Mouse (Mus musculus) adipocyte (in vitro differentiated cells): ENCODE results near the gene Xylb.
"Not testable (repeated sequence)": the region's sequence is repeated elsewhere in the genome, so short reads cannot be mapped to it uniquely, and the experiment has no call there.

ENCODE experiments used
- DNase-seq: peaks from one replicate; pipeline ENCODE4 v3.0.0-alpha.2; 2016; ENCODE audit warnings: low spot score

Xylb gene

DNA sequence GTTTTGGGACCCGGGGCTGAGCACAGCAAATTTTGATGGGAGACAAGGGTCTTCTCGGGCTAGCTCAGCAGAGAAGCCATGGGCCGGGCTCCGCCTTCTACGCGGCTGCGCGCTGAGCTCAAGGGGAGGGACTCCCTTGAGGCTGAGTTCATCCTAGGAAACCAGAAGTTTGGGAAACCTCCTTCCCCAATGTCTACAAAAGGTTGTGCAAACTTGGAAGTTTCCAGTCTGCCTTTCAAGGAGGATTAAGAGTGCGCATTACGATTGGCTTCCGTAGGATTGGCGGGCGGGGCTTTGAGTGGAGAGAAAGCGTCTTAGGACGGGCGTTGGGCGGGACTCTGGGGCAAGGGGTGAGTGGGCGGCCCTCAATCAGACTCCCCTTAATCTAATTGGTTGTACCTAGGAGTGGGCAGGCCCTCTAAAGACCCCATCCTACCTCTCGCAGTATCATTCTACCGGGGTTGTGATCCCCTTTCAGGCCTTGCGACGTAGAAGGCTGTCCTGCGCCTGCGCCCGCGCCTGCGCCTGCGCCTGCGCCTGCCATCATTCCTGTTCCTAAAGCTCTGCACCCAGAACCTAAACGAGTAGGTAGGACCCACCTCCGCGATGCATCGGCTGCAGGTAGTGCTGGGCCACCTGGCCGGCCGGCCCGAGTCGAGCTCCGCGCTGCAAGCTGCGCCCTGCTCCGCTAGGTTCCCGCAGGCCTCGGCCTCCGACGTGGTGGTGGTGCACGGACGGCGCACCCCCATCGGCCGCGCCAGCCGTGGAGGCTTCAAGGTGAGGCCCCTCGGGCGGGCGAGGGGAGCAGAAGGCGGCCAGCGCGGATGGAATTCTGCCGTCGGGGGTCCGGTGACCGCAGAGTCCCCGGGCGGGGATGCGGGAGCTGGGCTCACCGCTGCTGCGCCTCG, 16.0 kb upstream of the Xylb start, which contains the start of gene Myd88:
Gene Myd88 (minus strand): TSS at position 503 of the 908 bp plus-strand sequence.
- DNase-seq: peak; percentile 99

DNA sequence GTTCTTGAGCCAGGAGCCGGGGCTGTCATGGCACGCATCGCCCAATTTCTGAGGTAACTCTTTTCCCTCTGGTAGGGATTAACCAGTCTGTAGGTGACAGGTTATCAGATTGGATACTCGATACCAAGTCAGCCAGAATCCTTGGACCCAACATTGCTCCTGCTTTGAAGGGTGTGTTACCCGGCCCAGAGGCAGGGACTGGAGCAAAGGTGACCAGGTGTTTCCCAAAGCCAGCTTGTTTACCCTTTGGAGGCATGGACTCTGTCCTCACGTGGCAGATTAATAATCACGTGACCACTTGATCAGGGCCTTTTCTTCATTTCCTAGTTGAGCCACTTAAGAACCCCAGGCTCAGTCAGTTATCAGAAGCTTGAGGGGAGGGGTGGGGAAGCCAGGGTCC, 14.5 kb upstream of the Xylb start:
- no peak for DNase-seq

DNA sequence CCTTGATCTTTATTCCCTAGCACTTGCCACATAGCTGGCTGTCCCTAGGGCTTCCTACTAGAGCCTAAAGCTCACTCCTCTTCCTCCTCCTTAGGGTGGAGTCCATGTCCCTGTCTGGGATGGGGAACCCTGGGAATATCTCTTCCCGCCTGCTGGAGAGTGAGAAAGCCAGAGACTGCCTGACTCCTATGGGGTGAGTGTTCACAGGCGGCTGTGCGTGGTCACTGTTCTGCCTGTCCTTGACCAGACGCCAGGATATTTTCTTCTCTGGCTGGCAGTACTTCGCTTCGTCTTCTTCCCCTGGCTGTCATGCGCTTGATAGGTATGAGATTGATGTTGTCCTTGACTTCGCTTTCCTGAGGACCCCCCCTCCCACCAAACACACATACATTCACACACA, 10.8 kb upstream of the Xylb start:
- no peak for DNase-seq

DNA sequence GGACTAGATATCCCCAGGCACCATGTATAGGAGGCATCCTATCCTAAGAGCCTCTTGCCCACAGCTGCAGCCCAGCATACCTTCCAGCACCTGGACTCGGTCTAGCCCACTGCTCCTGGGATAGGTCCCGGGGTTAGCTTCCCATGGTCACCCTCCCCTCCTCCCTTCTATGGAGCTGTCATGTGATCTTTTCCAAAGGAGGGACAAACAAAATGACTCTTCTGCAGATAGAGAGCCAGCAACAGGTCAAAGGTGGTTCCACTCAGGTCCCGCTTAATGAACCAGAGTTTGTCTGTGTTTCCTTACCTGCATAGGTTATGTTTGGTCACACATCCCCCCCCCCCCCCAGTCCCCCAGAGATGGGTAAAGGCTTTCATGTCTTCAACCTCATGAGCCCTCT, 6.7 kb upstream of the Xylb start:
- no peak for DNase-seq

DNA sequence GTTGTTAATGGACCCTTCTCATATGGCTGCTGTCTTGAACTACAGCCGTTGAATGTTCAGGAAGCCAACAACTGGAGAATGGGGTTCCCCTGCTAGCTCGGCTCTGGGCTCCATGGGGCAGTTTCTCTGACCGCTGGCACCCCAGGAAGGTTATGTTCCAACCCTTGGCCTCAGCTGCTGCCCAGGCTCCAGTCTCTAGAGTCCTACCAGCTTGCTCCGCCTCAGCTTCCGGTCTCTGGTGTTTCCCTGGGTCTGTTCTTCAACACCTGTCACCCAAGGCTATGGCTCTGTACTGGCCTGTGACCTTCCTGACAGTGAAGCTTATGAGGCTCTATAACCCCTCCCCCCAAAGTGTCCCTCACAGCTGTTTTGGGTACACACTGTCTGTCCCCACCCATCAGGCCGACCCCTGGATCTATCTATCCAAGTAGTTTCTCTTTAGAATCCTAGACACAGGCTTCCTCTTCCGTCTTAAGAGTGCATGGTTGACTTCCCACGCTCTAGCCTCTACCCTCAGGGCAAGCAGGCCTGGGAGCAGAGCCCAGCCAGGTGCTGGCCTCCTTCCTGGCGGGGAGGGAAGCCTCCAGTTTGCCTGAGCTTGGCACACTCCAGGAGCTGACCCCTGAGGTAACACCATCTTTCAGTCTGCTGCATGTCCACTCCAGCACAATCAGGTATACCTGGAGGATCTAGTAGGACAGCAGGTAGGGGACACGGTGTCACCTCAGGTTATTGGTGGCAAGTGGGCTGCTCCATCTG, 6.1 kb upstream of the Xylb start:
- no peak for DNase-seq

DNA sequence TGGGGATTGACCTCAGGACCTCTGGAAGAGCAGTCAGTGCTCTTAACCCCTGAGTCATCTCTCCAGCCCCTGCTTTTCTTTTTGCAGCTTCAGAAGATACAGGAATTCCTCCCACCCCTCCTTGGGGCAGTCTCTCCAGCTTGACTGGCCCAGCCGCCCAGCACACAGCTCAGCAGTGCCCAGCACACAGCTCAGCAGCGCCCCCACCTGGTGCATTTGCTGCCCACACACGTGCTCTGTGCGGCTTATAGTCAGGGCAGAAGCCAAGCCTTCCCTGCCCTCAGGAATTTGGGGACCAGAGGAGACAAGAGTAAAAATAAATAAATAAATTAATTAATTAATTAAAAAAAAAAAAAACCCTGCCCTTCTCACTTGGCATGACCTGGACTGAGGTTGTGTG, 5.1 kb upstream of the Xylb start:
- peak; percentile 74 for DNase-seq

DNA sequence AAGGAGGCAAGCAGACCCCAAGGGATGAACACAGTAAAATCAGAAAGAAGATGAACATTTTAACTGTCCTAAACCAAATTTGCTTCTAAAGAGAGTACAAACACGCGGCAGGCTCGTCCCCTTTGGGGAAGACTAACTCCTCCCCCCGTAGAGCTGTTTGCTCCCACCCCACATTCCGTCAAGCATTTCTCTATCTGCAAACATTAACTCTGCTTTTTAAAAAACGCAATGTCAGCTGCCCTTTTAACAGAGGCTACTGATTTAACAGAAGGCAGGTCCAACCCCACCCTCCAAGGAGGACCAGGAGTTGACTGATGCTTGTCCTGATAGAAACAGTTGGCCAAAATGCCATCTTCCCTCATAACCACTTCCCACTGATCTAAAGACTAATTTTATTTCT, 3.3 kb upstream of the Xylb start:
- no peak for DNase-seq

DNA sequence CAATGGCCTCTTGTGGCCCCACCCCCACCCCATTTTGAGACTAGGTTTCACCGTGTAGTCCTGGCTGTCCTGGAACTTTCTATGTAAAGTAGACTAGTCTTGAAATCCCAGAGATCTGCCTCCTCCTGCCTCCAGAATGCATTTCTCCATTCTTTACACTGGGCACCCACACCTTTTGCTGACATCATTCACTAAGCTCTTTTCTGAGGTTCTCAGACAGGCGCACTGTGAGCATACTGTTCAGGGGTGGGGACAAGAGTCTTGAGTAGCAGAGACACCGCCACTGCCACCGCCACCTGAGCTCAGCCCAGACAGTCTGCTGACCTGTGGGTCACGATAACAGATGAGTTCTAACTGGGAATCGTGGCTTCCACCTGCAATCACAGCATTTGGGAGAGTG, 1.2 kb upstream of the Xylb start:
- DNase-seq: no peak

DNA sequence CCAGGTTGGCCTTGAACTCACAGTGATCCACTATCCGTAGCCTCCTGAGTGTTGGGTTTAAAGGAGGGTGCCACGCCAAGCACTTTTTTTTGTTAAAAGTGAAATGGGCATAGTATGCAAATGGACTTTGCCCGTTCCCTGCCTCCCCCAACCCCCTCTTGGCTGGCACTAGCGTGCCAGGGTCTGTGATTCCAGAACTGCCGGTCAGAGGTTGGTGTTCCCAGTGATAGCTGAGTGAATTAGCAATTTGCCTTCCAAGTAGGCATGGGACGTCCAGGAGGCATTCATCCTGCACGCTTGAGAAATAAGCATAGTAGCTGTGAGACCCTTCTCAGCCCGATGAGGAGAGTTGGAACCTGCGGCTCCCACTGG, 863 bp downstream of the Xylb start:
- no peak for DNase-seq

DNA sequence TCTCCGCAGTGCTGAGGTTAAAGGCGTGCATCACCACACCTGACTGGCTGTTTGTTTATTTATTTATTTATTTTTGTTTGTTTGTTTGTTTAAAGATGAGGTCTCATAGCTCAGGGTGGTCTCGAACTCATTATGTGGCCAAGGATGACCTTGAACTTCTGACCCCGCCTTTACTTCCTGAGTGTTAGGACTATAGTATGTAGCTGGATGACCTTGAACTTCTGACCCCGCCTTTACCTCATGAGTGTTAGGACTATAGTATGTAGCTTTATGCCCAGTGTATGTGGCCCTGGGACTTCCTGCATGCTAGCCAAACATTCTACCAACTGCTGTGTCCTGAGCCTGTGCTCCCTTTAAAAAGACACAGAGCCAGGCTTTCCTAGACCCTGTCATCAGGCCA, 4.2 kb downstream of the Xylb start:
- DNase-seq: no peak

DNA sequence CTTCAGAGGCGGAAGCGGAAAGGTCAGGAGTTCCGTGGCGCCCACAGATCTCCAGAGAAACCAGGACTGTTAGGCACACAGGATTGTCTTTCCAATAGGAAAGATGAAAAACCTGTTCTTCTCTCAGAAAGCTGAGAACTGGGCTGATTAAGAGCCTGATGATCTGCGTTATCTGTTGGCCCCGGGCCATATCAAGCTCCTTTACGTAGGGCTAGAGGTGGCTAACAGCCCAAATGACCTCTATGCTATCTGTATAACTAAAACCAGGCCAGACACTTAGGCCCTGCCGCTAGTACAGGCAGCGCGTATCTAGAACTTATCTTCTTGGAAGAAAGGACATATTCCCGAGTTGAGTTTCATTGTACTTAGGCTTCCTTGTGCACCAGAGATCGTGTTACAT, 6.0 kb downstream of the Xylb start:
- no peak for DNase-seq

DNA sequence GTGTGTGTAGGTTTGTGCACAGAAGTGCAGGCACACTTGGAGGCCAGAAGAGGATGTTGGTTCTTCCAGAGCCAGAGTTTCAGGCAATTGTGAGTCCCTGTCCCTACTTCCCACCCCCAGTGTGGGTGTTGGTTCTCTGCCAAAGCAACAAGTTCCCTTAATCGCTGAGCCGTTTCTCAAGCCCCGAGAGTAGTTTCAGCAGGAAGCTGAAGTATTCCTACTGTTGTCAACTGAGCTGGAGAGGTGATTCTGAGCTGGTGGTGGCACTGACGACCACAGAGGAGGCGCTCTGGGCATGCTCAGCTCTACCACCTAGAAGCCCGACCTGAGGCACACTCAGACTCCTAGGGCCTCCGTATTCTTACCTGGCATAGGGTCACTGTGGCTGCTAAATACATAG, 8.1 kb downstream of the Xylb start, which contains the start of gene Slc22a14:
Gene Slc22a14 (minus strand): TSS at position 270 of the 400 bp plus-strand sequence.
- no peak for DNase-seq

DNA sequence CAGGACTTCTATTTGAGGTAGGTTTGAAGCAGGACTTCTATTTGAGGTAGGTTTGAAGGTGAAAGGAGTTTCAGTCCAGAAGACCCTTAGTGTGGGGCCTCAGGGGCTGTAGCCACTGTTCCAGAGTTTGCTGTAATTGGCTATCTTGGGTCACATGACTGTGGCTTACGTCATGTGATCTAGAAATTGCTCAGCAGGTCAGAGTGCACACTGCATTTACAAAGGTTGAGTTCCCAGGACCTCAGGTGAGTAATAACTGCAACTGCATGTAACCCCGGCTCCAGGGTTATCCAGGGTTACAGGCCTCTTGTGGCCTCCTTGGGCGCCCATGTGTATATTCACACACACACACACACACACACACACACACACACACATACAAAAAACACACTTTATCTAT, 11.2 kb downstream of the Xylb start:
- DNase-seq: no peak

DNA sequence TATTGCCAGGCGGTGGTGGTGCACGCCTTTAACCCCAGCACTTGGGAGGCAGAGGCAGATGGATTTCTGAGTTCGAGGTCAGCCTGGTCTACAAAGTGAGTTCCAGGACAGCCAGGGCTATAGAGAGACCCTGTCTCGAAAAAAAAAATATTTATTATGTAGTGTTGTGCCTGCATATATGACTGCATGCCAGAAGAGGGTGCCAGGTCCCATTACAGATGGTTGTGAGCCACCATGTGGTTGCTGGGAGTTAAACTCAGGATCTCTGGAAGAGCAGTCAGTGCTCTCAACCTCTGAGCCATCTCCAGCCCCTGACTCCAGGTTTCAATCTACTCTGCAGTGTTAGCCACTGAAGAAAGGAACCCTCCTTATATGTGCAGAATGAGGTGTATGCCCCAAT, 13.6 kb downstream of the Xylb start:
- DNase-seq: not testable (repeated sequence)

DNA sequence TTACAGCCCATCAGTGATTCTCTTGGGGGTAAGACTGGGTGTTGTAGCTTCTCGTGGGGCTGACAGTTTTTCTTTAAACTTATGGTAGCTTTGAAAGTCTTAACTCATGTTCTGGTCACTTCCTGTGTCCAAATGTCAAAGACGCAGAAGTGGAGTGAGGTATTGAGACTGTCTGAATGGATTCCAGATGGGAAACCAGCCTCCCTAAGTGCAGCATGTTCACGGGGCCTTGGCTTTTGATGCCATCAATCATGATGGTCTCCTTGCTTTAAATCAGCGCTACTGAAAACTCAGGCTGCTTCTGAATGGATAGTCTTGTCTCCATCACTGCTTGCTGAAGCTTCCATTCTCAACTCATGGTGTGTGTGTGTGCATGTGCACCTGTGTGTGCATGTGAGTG, 14.1 kb downstream of the Xylb start:
- no peak for DNase-seq

DNA sequence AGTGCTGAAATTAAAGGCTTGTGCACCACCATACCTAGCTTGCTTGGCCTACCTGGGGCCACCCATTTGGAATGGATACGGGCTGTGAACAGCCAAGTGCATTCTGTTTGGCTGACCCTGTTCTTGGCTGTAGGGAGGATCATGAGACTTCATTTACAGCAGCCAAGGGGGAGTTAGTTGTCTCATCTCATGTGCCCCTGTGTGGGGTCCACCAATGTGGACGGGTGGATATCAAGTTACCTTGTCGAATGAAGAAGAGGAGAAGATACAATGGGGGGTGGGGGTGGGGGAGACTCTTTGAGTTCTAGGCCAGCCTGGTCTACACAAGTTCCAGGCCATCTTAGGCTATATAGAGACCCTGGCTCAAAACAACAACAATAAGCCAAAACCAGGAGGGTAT, 17.8 kb downstream of the Xylb start:
- no peak for DNase-seq

DNA sequence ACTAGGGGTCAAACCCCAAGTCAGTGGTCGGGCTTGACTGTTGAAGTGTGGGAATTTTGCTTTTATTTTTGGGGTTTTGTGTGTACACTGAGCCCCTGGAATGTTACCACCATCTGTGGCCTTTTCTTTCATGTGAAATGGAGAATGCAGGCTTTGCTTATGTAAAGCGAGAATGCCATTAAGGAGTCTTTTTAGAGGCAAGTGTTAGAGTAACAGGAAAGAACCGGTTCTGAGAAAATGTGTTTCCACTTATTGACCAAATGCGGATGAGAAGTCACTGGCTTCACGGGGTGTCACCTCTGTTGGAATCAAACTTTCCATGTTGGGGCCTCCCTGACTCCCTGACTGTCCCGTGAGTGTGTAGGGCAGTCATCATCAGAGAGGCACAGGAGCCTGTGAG, 18.4 kb downstream of the Xylb start:
- DNase-seq: no peak

DNA sequence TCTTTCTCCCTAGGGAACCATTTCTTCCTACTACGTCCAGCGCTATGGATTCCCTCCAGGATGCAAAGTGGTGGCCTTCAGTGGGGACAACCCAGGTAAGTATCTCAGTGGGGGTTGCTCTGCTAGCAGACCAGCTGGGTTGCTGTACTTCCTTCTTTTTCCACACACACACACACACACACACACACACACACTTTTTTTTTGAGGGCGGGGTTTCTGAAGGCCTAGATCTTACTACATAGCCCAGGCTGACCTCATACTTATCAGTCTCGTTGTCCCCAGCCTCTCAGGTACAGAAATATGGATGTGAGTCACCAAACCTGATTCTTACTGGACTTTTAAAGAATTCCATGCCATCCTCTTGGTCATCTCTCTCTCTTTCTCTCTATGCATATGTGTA, 21.1 kb downstream of the Xylb start:
- DNase-seq: no peak

DNA sequence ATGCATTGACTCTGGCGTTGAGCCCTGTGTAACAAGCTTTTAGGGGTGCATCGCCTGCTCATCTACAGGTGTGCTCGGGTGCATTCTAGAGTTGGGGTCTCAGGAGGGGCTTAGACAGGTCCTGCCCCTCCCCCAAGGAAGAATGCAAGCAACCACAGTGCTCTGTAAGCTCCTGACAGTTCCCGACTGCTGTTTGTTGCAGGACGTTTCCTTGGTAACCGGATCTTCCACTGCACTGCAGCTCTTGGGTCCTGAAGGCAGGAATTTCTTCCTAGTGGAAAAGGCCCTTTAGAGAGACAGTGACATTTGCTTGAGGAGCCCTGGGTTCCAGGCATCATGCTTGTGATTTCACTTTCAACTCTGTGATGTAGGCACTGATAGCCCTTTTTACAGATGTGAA, 25.4 kb downstream of the Xylb start:
- DNase-seq: no peak

DNA sequence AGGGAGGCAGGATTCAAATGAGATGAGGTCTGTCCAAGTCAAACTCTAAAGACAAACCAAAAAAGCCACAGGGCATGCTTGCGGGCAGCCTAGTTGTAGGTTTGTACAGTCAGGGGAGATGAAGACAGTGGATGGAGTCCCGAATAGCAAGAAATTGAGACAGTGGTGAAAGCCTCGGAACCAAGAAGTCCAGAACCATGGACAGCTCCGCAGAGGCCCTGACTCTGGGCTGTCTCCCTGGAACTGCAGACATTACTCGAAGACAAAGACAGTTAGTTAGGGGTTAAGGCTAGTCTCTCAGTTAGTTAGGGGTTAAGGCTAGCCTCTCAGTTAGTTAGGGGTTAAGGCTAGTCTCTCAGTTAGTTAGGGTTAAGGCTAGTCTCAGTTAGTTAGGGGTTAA, 31.8 kb downstream of the Xylb start:
- DNase-seq: peak; percentile 56

DNA sequence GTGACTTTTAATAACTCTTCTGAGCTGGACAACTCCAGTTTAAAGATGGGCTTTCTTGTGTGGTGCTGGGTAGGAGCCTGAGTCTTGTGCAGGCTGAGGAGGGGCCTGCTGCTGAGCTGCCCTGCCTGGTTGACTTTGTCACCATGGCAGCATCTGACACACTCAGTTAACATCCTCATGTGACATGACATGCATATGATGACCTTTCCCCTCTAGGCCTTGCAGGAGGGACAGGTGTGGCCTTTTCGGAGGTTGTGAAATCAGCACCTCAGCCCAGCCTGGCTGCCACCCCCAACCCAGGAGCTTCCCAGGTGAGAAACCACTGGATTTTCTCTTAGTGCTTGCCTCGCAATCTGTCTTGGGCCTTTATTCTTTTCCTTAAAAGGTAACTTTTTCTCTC, 33.0 kb downstream of the Xylb start:
- no peak for DNase-seq

DNA sequence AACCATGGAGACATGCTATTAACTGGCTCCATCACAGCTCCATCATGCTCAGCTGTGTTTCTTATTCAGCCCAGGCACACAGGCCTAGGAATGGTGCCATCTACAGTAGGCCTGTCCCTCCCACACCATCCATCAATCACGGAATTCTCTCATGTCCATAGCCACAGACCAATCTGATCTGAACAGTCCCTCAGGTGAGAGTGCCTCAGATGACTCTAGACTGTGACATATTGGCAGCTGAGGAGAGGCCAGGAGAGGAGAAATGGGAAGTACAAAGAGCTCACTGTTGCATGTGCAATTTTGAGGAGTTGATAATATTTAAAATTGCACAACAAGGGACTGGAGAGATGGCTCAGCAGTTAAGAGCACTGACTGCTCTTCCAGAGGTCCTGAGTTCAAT, 37.6 kb downstream of the Xylb start:
- no peak for DNase-seq

DNA sequence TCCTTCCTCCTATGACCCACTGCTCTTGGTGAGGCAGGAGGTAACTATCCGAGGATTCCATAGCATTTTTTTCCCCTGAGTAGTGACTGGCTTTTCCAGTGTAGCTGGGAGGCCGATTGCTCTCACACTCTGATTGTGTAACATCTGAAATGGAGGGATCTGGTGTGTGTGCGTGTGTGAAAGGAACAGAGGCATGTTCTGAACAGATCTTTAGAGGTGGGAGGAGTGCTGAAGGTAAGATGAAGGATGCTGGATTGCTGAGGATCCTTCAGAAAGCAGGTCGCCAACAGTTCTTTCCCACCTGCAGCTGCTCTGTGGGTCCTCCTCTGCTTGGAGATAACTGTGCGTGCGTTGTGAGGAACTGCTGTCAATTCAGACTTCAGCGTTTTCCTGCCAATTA, 44.2 kb downstream of the Xylb start:
- DNase-seq: peak; percentile 35
